Mouse (Mus musculus) kidney, postnatal 14 days (tissue): Measurements from ENCODE around the gene Sf3a2.

Source experiments
- DNase-seq: peaks from one replicate; pipeline ENCODE4 v3.0.0; 2022; ENCODE audit warnings: mixed read lengths

The Sf3a2 gene

DNA sequence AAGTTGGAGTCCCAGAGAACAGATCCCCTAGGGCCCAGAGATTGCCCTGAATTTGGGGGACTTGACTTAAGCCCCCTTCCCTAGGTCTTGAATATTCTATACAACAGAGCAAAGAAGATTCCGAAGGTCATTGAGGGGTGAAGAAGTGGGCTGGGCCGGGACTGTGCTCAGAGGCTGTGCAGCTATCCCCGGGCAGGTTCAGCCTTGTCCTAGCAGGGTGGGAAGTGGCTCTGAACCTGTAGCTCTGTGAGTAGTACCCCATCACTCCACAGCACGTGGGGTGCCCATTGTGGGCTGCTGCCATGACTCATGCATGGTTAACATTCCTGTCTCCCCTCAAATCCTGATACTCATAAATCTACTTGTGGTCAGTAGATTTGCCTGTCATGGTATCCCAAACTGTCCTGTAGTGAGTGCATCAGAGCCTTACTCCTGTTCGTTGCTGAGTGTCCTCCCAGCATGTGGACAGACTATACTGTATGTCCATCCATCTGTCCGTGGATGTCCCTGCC is 21.6 kb upstream of the Sf3a2 start:
- no peak for DNase-seq

- DNase-seq = no peak
These were observed 20.9 kb upstream of the Sf3a2 start for GRCm38 (mm10) chr10:80777123-80777522.

DNA sequence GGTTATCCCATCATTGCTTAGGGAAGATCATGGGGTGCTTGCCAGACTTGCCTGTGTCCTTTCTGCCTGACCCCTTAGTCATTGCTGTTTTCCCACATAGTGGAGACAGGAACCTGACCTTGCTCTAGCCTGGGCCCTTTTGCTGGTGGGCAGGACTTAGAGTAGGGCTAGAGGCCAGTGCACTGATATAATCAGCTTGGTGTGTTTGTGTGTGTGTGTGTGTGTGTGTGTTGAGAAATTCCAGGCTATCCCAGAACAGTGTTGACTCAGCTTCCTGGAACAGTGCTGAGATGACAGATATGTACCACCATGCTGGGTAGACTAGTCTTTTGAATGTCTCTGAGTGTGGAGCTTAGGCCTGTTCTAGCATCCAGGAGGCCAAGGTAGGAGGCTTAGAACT is 18.4 kb upstream of the Sf3a2 start:
- DNase-seq = no peak

DNA sequence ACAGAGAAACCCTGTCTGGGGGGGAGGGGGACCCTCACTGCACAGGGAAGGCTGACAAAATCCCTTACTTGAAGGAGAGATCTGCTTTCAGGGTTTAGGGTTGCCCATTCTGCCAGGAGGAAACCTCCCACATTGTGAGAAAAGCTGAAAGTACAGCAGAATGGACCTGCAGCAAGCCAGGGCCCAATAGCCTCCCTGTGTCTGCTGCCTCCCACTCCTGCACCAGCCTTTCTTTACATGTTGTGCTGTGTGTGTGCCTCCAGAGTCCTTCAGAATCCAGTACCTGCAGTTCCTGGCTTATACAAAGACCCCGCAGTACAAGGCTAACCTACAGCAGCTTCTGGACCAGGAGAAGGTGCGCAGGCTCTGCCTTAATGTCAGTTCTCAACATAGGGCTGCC is 13.7 kb upstream of the Sf3a2 start:
- DNase-seq = no peak

GRCm38 (mm10) chr10:80784871-80785270 is 13.1 kb upstream of the Sf3a2 start:
- no peak for DNase-seq

DNA sequence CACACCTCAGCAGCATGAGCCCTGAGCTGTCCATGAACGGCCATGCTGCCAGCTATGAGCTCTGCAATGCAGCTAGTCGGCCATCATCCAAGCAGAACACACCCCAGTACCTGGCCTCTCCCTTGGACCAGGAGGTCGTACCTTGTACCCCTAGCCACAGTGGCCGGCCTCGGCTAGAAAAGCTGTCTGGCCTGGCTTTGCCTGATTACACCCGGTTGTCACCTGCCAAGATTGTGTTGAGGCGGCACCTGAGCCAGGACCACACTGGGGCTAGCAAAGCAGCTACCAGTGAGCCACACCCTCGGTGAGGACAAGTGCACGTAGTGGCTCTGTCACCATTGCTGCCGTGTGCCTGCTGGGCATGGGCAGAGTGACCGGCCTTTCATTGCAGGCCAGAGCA is 12.0 kb upstream of the Sf3a2 start:
- DNase-seq = no peak

- DNase-seq = no peak
These were observed 10.5 kb upstream of the Sf3a2 start for GRCm38 (mm10) chr10:80787517-80787916.

GRCm38 (mm10) chr10:80790761-80791404 is 7.1 kb upstream of the Sf3a2 start:
- no peak for DNase-seq

DNA sequence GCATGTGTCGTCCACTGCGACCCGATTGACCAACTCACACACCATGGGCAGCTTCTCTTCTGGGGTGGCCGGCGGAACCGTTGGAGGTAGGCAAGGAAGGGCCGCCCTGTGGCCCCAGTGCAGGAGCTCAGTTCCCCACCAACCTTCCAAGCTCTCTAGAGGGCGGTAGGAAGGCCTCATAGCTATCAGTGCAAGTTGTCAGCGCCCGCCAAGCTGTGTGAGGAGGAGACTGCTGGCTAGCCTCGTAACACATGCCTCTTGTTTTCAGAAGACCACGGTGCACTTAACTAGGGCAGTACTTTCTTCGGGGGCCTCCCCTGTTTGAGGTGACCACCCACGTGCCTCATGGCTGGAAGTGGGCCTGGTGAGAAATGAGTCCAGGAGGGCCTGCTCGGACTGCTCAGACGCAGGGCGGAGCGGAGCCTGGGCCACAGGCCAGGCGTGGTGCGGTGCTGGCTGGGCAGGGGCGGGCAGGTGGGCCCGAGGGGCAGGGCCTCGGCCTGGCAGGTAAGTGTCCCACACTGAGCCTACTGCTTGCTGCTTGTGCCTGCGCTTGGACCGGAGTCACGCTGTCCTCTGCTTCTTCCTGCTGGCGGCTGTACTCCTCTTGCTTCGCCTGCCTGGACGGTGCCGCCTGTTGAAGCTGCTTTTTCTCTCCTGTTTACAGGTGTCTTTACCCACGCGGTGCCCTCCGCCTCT is 6.4 kb upstream of the Sf3a2 start:
- no peak for DNase-seq

DNA sequence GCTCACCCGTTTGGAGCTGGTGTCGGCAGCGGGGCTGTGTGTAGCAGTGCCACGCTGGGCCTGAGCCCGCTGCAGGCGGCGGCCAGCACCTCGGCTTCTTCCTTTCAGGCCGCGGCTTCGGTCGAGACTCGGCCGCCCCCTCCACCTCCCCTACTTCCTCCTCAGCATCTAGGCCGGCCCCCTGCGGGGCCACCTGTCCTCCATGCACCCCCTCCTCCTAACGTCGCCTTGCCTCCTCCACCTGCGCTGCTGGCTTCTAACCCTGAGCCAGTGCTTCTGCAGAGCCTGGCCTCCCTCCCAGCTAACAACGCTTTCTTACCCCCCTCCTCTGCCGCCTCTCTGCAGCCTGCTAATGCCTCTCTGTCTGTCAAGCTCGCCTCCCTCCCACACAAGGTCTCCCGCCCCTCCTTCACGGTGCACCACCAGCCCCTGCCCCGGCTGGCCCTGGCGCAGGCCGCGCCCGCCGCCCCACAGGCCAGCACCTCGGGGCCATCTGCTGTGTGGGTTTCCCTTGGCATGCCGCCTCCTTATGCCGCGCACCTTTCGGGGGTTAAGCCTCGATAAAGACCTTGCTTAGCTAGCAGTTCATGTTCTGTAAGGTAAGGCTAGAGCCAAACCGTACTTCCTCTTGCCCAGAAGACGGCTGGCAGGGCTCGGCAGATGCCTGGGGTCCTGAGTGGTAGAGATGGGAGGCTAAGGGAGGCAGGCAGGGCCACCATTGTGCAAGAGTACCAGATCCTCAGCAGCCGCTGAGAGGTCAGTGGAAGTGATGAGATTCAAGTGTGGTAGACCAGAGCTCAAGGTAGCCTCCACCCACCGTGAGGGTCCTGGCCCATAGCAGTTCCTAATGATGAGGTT is 5.6 kb upstream of the Sf3a2 start:
- no peak for DNase-seq

- DNase-seq = no peak
These were observed 4.8 kb upstream of the Sf3a2 start for GRCm38 (mm10) chr10:80793033-80793784.

DNA sequence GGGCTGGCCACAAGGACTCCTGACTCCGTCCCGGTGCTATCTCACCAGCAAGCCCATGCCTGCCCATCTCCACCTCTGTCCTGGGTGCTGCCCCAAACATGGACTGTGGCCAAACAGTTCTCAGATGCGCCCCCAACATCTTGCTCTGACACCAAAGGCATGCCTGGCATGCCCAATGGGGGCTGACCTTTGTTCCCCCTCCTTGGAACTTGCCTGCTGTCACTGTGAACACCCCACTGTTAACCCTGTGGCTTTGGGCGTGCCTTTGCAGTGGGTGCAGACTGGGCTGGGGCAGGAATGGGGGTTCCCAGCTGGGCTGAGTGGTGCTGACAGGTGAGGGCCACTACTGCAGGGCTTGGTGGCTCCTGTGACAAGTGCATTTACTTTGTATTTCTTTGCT is 4.2 kb upstream of the Sf3a2 start:
- peak; percentile 37 for DNase-seq

DNA sequence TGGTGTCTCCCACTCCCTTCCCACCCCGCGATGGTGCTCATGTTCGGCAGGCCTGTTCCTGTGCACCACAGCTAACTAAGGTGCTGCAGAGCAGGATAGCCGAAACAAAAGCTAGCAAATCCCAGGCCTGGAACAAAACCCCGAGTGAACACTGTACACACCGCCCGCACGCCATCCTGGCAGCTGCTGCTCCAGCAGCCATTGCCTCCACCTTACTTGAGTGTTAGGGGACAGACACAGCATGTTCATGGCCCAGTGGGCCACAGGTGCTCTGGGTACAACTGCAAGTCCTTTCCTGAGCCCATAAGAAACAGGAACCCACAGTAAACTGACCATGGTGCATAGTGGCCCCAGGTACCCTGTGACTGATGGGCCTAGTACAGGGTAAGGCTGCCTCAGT is 3.2 kb upstream of the Sf3a2 start:
- no peak for DNase-seq

DNA sequence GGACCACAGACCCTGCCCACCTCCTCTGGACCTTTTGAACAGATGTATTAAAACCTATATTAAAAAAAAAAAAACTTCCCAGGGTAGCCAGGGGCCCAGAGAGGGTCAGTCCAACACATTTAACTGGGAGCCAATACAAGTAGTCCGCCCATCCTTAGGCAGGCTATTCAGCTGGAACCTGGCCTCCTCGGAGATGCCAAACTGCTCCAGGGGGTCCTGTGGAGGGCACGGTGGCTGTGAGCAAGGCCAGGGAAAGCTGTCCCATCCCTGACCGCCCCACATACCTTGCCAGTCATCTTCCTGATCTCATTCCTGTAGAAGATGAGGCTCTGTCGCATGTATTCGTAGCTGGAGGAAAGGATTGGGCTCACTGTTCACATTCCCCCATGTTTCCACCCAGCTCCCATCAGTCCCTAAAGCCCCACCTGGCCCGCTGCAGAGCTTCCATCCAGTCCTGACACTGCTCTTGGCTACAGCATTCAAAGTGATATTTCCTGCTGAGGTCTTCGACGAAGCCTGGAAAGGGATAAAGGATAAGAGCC is 1.6 kb upstream of the Sf3a2 start:
- no peak for DNase-seq

GRCm38 (mm10) chr10:80797186-80798149 is 530 bp upstream of the Sf3a2 start:
- DNase-seq = peak; percentile 88

DNA sequence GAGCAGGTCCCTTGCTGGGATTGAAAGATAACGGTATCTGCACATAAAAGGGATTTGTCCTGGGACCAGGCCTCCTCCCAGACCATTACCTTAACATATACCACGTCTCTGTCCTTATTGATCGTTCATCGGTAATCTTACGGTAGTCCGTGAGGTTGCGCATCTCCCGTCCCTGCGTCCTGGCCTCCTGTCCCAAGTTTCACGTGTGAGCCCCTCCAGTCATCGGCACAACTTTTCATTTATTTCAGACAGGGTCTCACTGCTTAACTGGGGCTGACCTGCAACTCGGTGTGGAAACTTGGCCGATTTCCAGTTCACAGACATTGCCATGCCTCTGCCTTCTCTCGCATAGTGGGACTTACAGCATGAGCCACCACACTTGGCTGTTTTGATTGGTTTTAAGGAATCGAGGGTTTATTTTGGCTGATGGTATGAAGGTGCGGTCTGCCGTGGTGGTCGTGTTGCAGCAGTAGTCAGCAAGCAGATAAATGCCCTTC is 1.1 kb downstream of the Sf3a2 start:
- DNase-seq = no peak

DNA sequence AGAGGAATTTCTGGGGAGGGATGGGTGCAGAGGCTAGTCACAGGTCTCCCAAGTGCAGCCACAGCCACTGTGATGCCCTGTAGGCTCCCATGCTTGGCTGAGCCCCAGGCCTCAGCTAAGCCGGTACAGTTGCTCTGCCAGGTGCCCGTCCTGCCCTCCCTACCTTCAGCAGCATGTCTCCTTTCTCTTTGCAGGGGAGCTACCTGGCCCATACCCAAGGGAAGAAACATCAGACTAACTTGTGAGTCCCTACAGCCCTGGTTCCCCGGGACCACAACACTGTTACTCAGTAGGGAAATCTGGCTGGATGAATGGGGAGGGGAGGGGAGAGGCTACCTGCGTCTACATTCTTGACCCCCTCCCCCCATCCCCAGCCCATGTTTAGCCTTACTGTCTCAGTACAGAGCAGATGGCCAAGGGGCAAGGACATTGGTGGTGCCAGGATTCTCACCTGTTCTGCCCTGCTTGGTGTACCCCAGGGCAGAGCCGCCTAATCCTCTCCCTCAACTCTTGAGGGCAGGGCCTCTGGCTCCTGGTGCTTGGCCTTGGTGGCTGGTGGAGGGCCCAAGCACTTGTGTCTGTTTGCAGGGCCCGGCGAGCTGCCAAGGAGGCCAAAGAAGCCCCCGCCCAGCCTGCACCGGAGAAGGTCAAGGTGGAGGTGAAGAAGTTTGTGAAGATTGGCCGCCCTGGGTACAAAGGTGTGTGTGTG is 4.4 kb downstream of the Sf3a2 start:
- no peak for DNase-seq

GRCm38 (mm10) chr10:80802996-80803395 is 5.0 kb downstream of the Sf3a2 start:
- no peak for DNase-seq

GRCm38 (mm10) chr10:80804340-80804739 is 6.3 kb downstream of the Sf3a2 start:
- no peak for DNase-seq

DNA sequence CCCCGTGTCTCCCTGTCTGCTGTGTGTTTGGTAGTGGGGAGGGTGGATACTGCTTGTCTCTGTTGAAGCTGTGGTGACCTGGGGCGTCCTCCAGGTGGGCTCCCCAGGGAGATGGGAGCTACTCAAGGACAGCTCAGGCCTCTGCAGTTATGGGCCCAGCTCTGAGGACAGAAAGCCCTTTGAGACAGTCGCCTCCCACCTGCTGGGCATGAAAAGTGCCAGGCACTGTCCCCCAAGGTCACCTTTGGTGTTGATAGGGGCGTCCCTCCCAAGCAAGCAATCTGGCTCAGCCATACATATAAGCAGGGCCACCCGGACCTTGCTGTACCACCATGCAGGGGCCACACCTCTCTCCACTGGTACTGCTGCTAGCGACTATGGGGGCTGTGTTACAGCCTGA is 6.9 kb downstream of the Sf3a2 start, which contains the start of gene Amh:
TSS of gene Amh (plus strand) at position 328 of the 400 bp plus-strand sequence.
- DNase-seq = no peak
